Mouse (Mus musculus) heart, adult 2 months (tissue): ENCODE data around the gene Pla2g4b. TPM values are rescaled to one million over a fixed set of nuclear protein-coding genes. Genes with fewer than 3 reads are reported as not detected.
A peak's percentile ranks its signal among the peaks of the same experiment; 100 is the strongest.

ENCODE experiments used
- DNase-seq, 2 experiments: peaks; one replicate each; pipeline ENCODE4 v3.0.0; 2021
- H3K27ac ChIP-seq: fragments of 200-600 bp; 2 replicates; pipeline ENCODE4 v1.8.1; 2022
- H3K27me3 ChIP-seq: fragments of 200-500 bp; 2 replicates; pipeline ENCODE4 v1.6.1; 2012; ENCODE audit warnings: mild to moderate bottlenecking, low read length, inconsistent platforms, mixed read lengths; ENCODE audit not compliant: control insufficient read depth, insufficient read depth
- H3K36me3 ChIP-seq: fragments of 200-500 bp; 2 replicates; pipeline ENCODE4 v1.6.1; 2012; ENCODE audit warnings: low read length, inconsistent platforms; ENCODE audit not compliant: control insufficient read depth, insufficient read depth
- H3K4me1 ChIP-seq: fragments of 200-500 bp; 2 replicates; pipeline ENCODE4 v1.6.1; 2011; ENCODE audit warnings: low read length; ENCODE audit not compliant: control insufficient read depth, insufficient read depth
- H3K4me3 ChIP-seq: fragments of 200-600 bp; 2 replicates; pipeline ENCODE4 v1.8.1; 2022
- H3K79me2 ChIP-seq: fragments of 200-500 bp; replicated peaks from 2 replicates; pipeline ENCODE4 v1.6.1; 2012; ENCODE audit warnings: mild to moderate bottlenecking, inconsistent platforms, low read length, moderate library complexity, mixed read lengths; ENCODE audit not compliant: control insufficient read depth, insufficient read depth
- H3K9ac ChIP-seq: fragments of 200-500 bp; 2 replicates; pipeline ENCODE4 v1.6.1; 2012; ENCODE audit warnings: low read depth, mild to moderate bottlenecking, control low read depth, inconsistent platforms, low read length, mixed read lengths
- CTCF ChIP-seq: fragments of 200-600 bp; IDR thresholded peaks from 2 replicates; pipeline ENCODE4 v1.8.1; 2022; ENCODE audit warnings: antibody characterized with exemption, mild to moderate bottlenecking, moderate library complexity
- EP300 ChIP-seq: fragments of 200-500 bp; IDR thresholded peaks from 2 replicates; pipeline ENCODE4 v1.6.1; 2011; ENCODE audit warnings: low read depth, low read length, control low read depth; ENCODE audit not compliant: insufficient read depth
- POLR2A ChIP-seq: fragments of 200-500 bp; IDR thresholded peaks from 2 replicates; pipeline ENCODE4 v1.6.1; 2011; ENCODE audit warnings: mild to moderate bottlenecking, low read depth, low read length, control low read depth; ENCODE audit not compliant: insufficient read depth
- WGBS: fragments of 180-500 bp; shearing (Covaris S2); methylation state at CpG from one replicate; pipeline ENCODE4 v1.1.7; 2018; 5-methylcytosine and 5-hydroxymethylcytosine counted together
- intact Hi-C: fragments of 180-260 bp; cut with DNase I; formaldehyde crosslinking; loops from one replicate; pipeline ENCODE4 v1.15.1; 2025
- polyA plus RNA-seq: library from polyadenylated mRNA; depleted of rRNA; stranded (reverse); fragments of >200 nt; gene quantifications from 2 replicates; pipeline ENCODE4 v1.2.3, GENCODE M21; 2012
- total RNA-seq, 2 experiments: library from RNA; stranded (reverse); gene quantifications; 2 replicates each; pipeline ENCODE4 v1.2.3; 2021

Gene Pla2g4b
- total and polyA plus RNA-seq, 3 experiments = 1.6 to 3.3 (median 1.9) TPM

GRCm38 (mm10) chr2:120060651-120061050 lies 27.4 kb downstream of the Pla2g4b start:
- no peak for DNase-seq
- no peaks in the 10 kb centered on the region for H3K79me2 ChIP-seq
- intact Hi-C loops = no loop called here
- H3K27ac ChIP-seq = no peak overlapping the region
- TF ChIP-seq EP300 (no peak), CTCF (no peak), POLR2A (no peak)
- no peaks in the 10 kb centered on the region for H3K27me3 ChIP-seq
- H3K9ac ChIP-seq = no peak overlapping the region
- 59% methylated on average over 9 of the region's 9 CpGs for WGBS
- H3K4me3 ChIP-seq = no peak overlapping the region
- peaks cover 5% of the 10 kb centered on the region for H3K4me1 ChIP-seq
- H3K36me3 ChIP-seq = no peaks in the 10 kb centered on the region

GRCm38 (mm10) chr2:120062248-120062647 lies 29.0 kb downstream of the Pla2g4b start:
- Histone ChIP-seq H3K27me3 (no peaks in the 10 kb centered on the region), H3K27ac (no peak overlapping the region), H3K79me2 (no peaks in the 10 kb centered on the region), H3K9ac (no peak overlapping the region), H3K4me1 (peaks cover 2% of the 10 kb centered on the region), H3K4me3 (no peak overlapping the region), H3K36me3 (no peaks in the 10 kb centered on the region)
- DNase-seq = no peak
- intact Hi-C loops = no loop called here
- no peak for TF ChIP-seq POLR2A
- no peak for TF ChIP-seq CTCF
- no peak for TF ChIP-seq EP300
- WGBS = 88% methylated on average over 8 of the region's 8 CpGs

- Histone ChIP-seq H3K36me3 (no peaks in the 10 kb centered on the region), H3K9ac (no peak overlapping the region), H3K79me2 (no peaks in the 10 kb centered on the region), H3K4me3 (no peak overlapping the region), H3K4me1 (peaks cover 2% of the 10 kb centered on the region), H3K27me3 (no peaks in the 10 kb centered on the region), H3K27ac (no peak overlapping the region)
- intact Hi-C loops = loop anchor here (5.0 kb wide), 1 partner anchor 92 kb away; the partner anchor contains the start of gene Mapkbp1
- TF ChIP-seq POLR2A (no peak), CTCF (peak; percentile 23)
- WGBS = 79% methylated on average over 6 of the region's 6 CpGs
- no peak for DNase-seq
These were observed 31.4 kb downstream of the Pla2g4b start for GRCm38 (mm10) chr2:120064639-120065038.

- Histone ChIP-seq H3K4me3 (no peak overlapping the region), H3K36me3 (no peaks in the 10 kb centered on the region), H3K4me1 (peaks cover 2% of the 10 kb centered on the region), H3K79me2 (no peaks in the 10 kb centered on the region), H3K27me3 (no peaks in the 10 kb centered on the region), H3K27ac (no peak overlapping the region), H3K9ac (no peak overlapping the region)
- intact Hi-C loops = loop anchor here (5.0 kb wide), 1 partner anchor 93 kb away; the partner anchor contains the start of gene Mapkbp1
- no peak for DNase-seq
- whole genome bisulfite sequencing = 91% methylated on average over 10 of the region's 10 CpGs
- TF ChIP-seq POLR2A (no peak), EP300 (no peak), CTCF (no peak)
These were observed 32.0 kb downstream of the Pla2g4b start for GRCm38 (mm10) chr2:120065243-120065642.

- no peak overlapping the region for H3K27ac ChIP-seq
- no peaks in the 10 kb centered on the region for H3K36me3 ChIP-seq
- no peak overlapping the region for H3K9ac ChIP-seq
- intact Hi-C loops = loop anchor here (5.0 kb wide), 1 partner anchor 94 kb away; the partner anchor contains the start of gene Mapkbp1
- no peak overlapping the region for H3K4me3 ChIP-seq
- TF ChIP-seq EP300 (no peak), POLR2A (no peak), CTCF (no peak)
- H3K79me2 ChIP-seq = no peaks in the 10 kb centered on the region
- no peak for DNase-seq
- WGBS = 63% methylated on average over 3 of the region's 3 CpGs
- no peaks in the 10 kb centered on the region for H3K27me3 ChIP-seq
- H3K4me1 ChIP-seq = no peaks in the 10 kb centered on the region
These were observed 33.0 kb downstream of the Pla2g4b start for GRCm38 (mm10) chr2:120066224-120066623.

GRCm38 (mm10) chr2:120068555-120069465 lies 35.6 kb downstream of the Pla2g4b start:
- TF ChIP-seq POLR2A = no peak
- TF ChIP-seq EP300 = 0 out of 2 replicates have a peak, but pooled peaks have one; percentile 20
- peak; percentile 76 for TF ChIP-seq CTCF
- H3K27ac ChIP-seq = no peak overlapping the region
- 56% methylated on average over 16 of the region's 16 CpGs for WGBS
- H3K4me1 ChIP-seq = no peaks in the 10 kb centered on the region
- H3K27me3 ChIP-seq = no peaks in the 10 kb centered on the region
- intact Hi-C loops = loop anchor here (5.0 kb wide), 1 partner anchor 97 kb away; the partner anchor contains the start of gene Mapkbp1
- DNase-seq = peak in 1 of 2 experiments; percentile 33
- no peaks in the 10 kb centered on the region for H3K79me2 ChIP-seq
- no peak overlapping the region for H3K4me3 ChIP-seq
- no peaks in the 10 kb centered on the region for H3K36me3 ChIP-seq
- no peak overlapping the region for H3K9ac ChIP-seq
